Mouse (Mus musculus): ENCODE data around the gene Taf11. TPM values are rescaled to one million over a fixed set of nuclear protein-coding genes. Genes with fewer than 3 reads are reported as not detected.

Gene Taf11
- 69.2 and 79.7 TPM in 2 replicates for polyA plus RNA-seq (2015; fragmentation: Nextera tagmentation; extraction: Ambion mirVana)

GRCm38 (mm10) chr17:27909622-27910500, at the start of gene Taf11:
TSS of gene Taf11 (minus strand) at chr17:27909844.
- Histone ChIP-seq H3K4me3 (peak within 1 kb of the TSS; percentile 77), H3K4me2 (peak within 1 kb of the TSS; percentile 93), H3K36me3 (peaks cover 6% of the 10 kb centered on the region), H3K4me1 (replicated peaks) (peaks cover 48% of the 10 kb centered on the region), H3K27ac (replicated peaks) (peak within 1 kb of the TSS; percentile 92), H3K9ac (peak within 1 kb of the TSS; percentile 90), H3K9me3 (no peaks in the 10 kb centered on the region), H3K27me3 (no peaks in the 10 kb centered on the region)
- peak; percentile 70 for ATAC-seq (ENCODE audit: low read depth)
- 1% methylated on average over 53 of the region's 53 CpGs for WGBS

- no peak overlapping the region for H3K27ac ChIP-seq (replicated peaks)
- H3K4me3 ChIP-seq: no peak overlapping the region
- no peak for ATAC-seq (ENCODE audit: low read depth)
- 88% methylated on average over 9 of the region's 9 CpGs for WGBS
- no peaks in the 10 kb centered on the region for H3K27me3 ChIP-seq
- H3K36me3 ChIP-seq: no peaks in the 10 kb centered on the region
- H3K4me2 ChIP-seq: no peak overlapping the region
- no peaks in the 10 kb centered on the region; the same call in 1 of the 2 replicates for H3K4me1 ChIP-seq (replicated peaks)
- H3K9ac ChIP-seq: no peak overlapping the region
- no peaks in the 10 kb centered on the region for H3K9me3 ChIP-seq
These were observed 48.0 kb upstream of the Taf11 start for GRCm38 (mm10) chr17:27957649-27958048.

- H3K9me3 ChIP-seq: no peaks in the 10 kb centered on the region
- no peak for ATAC-seq (ENCODE audit: low read depth)
- H3K4me1 ChIP-seq (replicated peaks): no peaks in the 10 kb centered on the region; the same call in 1 of the 2 replicates
- H3K27ac ChIP-seq (replicated peaks): no peak overlapping the region; the same call in 1 of the 2 replicates
- H3K27me3 ChIP-seq: no peaks in the 10 kb centered on the region
- 68% methylated on average over 14 of the region's 14 CpGs for WGBS
- no peak overlapping the region for H3K9ac ChIP-seq
- H3K4me2 ChIP-seq: no peak overlapping the region
- no peak overlapping the region for H3K4me3 ChIP-seq
- H3K36me3 ChIP-seq: no peaks in the 10 kb centered on the region
These were observed 45.2 kb upstream of the Taf11 start for GRCm38 (mm10) chr17:27954629-27955402.

- Histone ChIP-seq H3K4me2 (no peak overlapping the region), H3K27me3 (no peaks in the 10 kb centered on the region), H3K4me3 (no peak overlapping the region), H3K27ac (replicated peaks) (no peak overlapping the region), H3K36me3 (no peaks in the 10 kb centered on the region), H3K4me1 (replicated peaks) (no peaks in the 10 kb centered on the region; the same call in 1 of the 2 replicates), H3K9ac (no peak overlapping the region), H3K9me3 (no peaks in the 10 kb centered on the region)
- 83% methylated on average over 6 of the region's 6 CpGs for WGBS
- ATAC-seq (ENCODE audit: low read depth): no peak
These were observed 43.5 kb upstream of the Taf11 start for GRCm38 (mm10) chr17:27953136-27953535.

- peak overlapping the region; percentile 9; the same call in 1 of the 2 replicates for H3K9ac ChIP-seq
- 84% methylated on average over 2 of the region's 2 CpGs for WGBS
- H3K36me3 ChIP-seq: no peaks in the 10 kb centered on the region
- no peaks in the 10 kb centered on the region for H3K9me3 ChIP-seq
- no peak overlapping the region for H3K4me3 ChIP-seq
- ATAC-seq (ENCODE audit: low read depth): no peak
- H3K4me2 ChIP-seq: no peak overlapping the region
- no peaks in the 10 kb centered on the region for H3K27me3 ChIP-seq
- no peak overlapping the region for H3K27ac ChIP-seq (replicated peaks)
- peaks cover 33% of the 10 kb centered on the region for H3K4me1 ChIP-seq (replicated peaks)
These were observed 37.5 kb upstream of the Taf11 start for GRCm38 (mm10) chr17:27947155-27947554.

- no peak for ATAC-seq (ENCODE audit: low read depth)
- H3K27me3 ChIP-seq: no peaks in the 10 kb centered on the region
- H3K9ac ChIP-seq: no peak overlapping the region
- peak overlapping the region; percentile 75 for H3K27ac ChIP-seq (replicated peaks)
- no peaks in the 10 kb centered on the region for H3K36me3 ChIP-seq
- H3K9me3 ChIP-seq: no peaks in the 10 kb centered on the region
- no peak overlapping the region for H3K4me3 ChIP-seq
- 83% methylated on average over 8 of the region's 8 CpGs for WGBS
- peaks cover 33% of the 10 kb centered on the region for H3K4me1 ChIP-seq (replicated peaks)
- H3K4me2 ChIP-seq: no peak overlapping the region
These were observed 36.7 kb upstream of the Taf11 start for GRCm38 (mm10) chr17:27946371-27946770.

GRCm38 (mm10) chr17:27945546-27946216, 36.0 kb upstream of the Taf11 start:
- Histone ChIP-seq H3K27ac (replicated peaks) (peak overlapping the region; percentile 75), H3K4me1 (replicated peaks) (peaks cover 40% of the 10 kb centered on the region), H3K27me3 (no peaks in the 10 kb centered on the region), H3K9me3 (no peaks in the 10 kb centered on the region), H3K4me3 (no peak overlapping the region), H3K9ac (no peak overlapping the region), H3K4me2 (no peak overlapping the region), H3K36me3 (no peaks in the 10 kb centered on the region)
- WGBS: 38% methylated on average over 6 of the region's 6 CpGs
- peak; percentile 15; the same call in 1 of the 2 replicates for ATAC-seq (ENCODE audit: low read depth)

GRCm38 (mm10) chr17:27942131-27942530, 32.5 kb upstream of the Taf11 start:
- 87% methylated on average over 4 of the region's 4 CpGs for WGBS
- Histone ChIP-seq H3K4me2 (no peak overlapping the region), H3K4me1 (replicated peaks) (peaks cover 65% of the 10 kb centered on the region)

GRCm38 (mm10) chr17:27941698-27942097, 32.1 kb upstream of the Taf11 start:
- WGBS: 80% methylated on average over 2 of the region's 2 CpGs
- Histone ChIP-seq H3K36me3 (no peaks in the 10 kb centered on the region), H3K9ac (no peak overlapping the region; the same call in 1 of the 2 replicates), H3K4me2 (no peak overlapping the region), H3K27ac (replicated peaks) (no peak overlapping the region), H3K4me3 (no peak overlapping the region), H3K27me3 (no peaks in the 10 kb centered on the region), H3K9me3 (no peaks in the 10 kb centered on the region), H3K4me1 (replicated peaks) (peaks cover 65% of the 10 kb centered on the region)
- no peak for ATAC-seq (ENCODE audit: low read depth)

More at GRCm38 (mm10) chr17:27942131-27942530, 32.5 kb upstream of the Taf11 start:
- no peaks in the 10 kb centered on the region for H3K27me3 ChIP-seq
- no peak overlapping the region for H3K9ac ChIP-seq
- no peaks in the 10 kb centered on the region for H3K36me3 ChIP-seq
- H3K4me3 ChIP-seq: no peak overlapping the region
- no peak overlapping the region for H3K27ac ChIP-seq (replicated peaks)
- H3K9me3 ChIP-seq: no peaks in the 10 kb centered on the region
- no peak for ATAC-seq (ENCODE audit: low read depth)

- Histone ChIP-seq H3K9me3 (no peaks in the 10 kb centered on the region), H3K4me1 (replicated peaks) (peaks cover 61% of the 10 kb centered on the region)
- 84% methylated on average over 5 of the region's 5 CpGs for WGBS
These were observed 31.5 kb upstream of the Taf11 start for GRCm38 (mm10) chr17:27941178-27941577.

GRCm38 (mm10) chr17:27940352-27940751, 30.7 kb upstream of the Taf11 start:
- H3K9ac ChIP-seq: peak overlapping the region; percentile 35; the same call in 1 of the 2 replicates
- H3K27ac ChIP-seq (replicated peaks): no peak overlapping the region
- WGBS: 33% methylated on average over 4 of the region's 4 CpGs
- H3K4me2 ChIP-seq: no peak overlapping the region
- H3K4me1 ChIP-seq (replicated peaks): peaks cover 52% of the 10 kb centered on the region
- no peak for ATAC-seq (ENCODE audit: low read depth)
- no peak overlapping the region for H3K4me3 ChIP-seq
- no peaks in the 10 kb centered on the region for H3K27me3 ChIP-seq
- H3K9me3 ChIP-seq: no peaks in the 10 kb centered on the region
- H3K36me3 ChIP-seq: no peaks in the 10 kb centered on the region

More at GRCm38 (mm10) chr17:27941178-27941577, 31.5 kb upstream of the Taf11 start:
- H3K27ac ChIP-seq (replicated peaks): no peak overlapping the region
- no peak overlapping the region for H3K4me3 ChIP-seq
- ATAC-seq (ENCODE audit: low read depth): no peak
- no peak overlapping the region for H3K4me2 ChIP-seq
- no peaks in the 10 kb centered on the region for H3K36me3 ChIP-seq
- no peak overlapping the region for H3K9ac ChIP-seq
- H3K27me3 ChIP-seq: no peaks in the 10 kb centered on the region
